Mouse (Mus musculus): ENCODE results near the gene Prkca. TPM values are rescaled to one million over a fixed set of nuclear protein-coding genes. Genes with fewer than 3 reads are reported as not detected.

Prkca gene
- polyA plus RNA-seq, 1 experiment from 2014 or later, result 8.6 TPM

DNA sequence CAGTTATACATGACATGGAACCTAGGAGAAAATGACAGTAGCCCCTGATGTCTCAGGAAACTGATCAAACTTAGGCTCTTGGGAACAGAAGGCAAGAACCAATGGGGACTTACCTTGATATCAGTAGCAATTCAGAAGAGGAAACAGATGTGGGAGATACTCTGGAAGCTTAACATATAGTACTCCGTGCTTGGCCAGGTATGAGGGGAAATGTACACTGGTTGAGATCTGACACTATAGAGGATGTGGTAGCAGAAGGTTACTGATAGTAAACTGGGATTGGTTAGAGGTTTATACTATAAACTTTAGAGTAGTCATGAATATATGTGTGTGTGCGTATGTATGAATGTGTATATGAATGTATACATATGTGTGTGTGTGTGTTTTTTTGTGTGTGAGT is 200.0 kb downstream of the Prkca start:
- H3K36me3 ChIP-seq, result no peaks in the 10 kb centered on the region
- ATAC-seq (ENCODE audit: low FRiP score, low read depth), result no peak
- H3K9ac ChIP-seq, result no peak overlapping the region
- no peak overlapping the region for H3K4me3 ChIP-seq
- peaks cover 34% of the 10 kb centered on the region for H3K4me1 ChIP-seq (replicated peaks)
- H3K9me3 ChIP-seq, result no peaks in the 10 kb centered on the region
- no peak overlapping the region for H3K4me2 ChIP-seq
- WGBS, result 95% methylated on average over 2 of the region's 2 CpGs
- no peak overlapping the region for H3K27ac ChIP-seq (replicated peaks)
- H3K27me3 ChIP-seq, result no peaks in the 10 kb centered on the region

DNA sequence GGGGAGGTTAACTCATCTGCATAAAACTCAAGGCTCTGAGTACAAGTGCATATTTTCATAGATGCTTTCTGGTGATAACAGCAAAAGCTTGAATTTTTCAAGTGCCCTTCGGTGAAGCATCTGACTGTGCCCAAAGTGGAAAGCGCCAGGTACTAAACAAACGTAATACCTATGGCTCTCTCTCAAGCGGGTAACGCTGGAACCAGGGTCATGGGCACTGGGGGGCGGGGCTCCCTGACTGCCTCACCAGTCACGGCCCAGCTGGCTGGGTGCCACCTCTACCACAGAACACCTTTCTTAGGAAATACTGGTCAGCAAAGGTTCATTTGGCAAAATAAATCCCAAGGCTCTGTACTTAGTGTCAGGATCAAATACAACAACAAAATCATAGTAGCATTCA is 203.7 kb downstream of the Prkca start:
- Histone ChIP-seq H3K9ac (no peak overlapping the region), H3K27me3 (no peaks in the 10 kb centered on the region), H3K4me2 (no peak overlapping the region), H3K36me3 (no peaks in the 10 kb centered on the region), H3K27ac (replicated peaks) (0 out of 2 replicates have a peak overlapping the region, but pooled peaks have one; percentile 48), H3K9me3 (no peaks in the 10 kb centered on the region), H3K4me1 (replicated peaks) (peaks cover 18% of the 10 kb centered on the region), H3K4me3 (no peak overlapping the region)
- no peak for ATAC-seq (ENCODE audit: low FRiP score, low read depth)
- WGBS, result 69% methylated on average over 7 of the region's 7 CpGs

DNA sequence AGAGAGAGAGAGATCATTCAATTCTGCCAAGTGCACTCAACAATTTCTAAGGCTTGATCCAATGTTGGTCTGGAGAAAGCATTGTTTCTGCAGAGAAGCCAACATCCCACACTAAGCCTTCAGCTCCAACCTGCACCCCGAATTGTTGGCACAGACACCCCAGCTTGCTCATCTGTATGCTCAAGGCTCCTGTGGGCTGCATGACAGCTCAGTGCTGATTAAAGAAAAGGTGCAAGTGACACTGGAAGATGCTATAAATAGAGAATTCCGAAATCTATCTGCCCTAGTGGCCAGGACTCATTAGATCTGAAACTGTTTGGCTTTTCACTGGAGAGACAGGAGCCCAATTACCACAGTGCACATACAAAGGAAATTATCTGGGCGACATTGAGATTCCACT is 207.4 kb downstream of the Prkca start:
- Histone ChIP-seq H3K27ac (replicated peaks) (peak overlapping the region; percentile 30), H3K9ac (no peak overlapping the region), H3K4me1 (replicated peaks) (peaks cover 16% of the 10 kb centered on the region), H3K4me3 (no peak overlapping the region), H3K36me3 (no peaks in the 10 kb centered on the region), H3K27me3 (no peaks in the 10 kb centered on the region), H3K9me3 (no peaks in the 10 kb centered on the region), H3K4me2 (no peak overlapping the region)
- WGBS, result 49% methylated on average over 3 of the region's 3 CpGs
- ATAC-seq (ENCODE audit: low FRiP score, low read depth), result no peak

DNA sequence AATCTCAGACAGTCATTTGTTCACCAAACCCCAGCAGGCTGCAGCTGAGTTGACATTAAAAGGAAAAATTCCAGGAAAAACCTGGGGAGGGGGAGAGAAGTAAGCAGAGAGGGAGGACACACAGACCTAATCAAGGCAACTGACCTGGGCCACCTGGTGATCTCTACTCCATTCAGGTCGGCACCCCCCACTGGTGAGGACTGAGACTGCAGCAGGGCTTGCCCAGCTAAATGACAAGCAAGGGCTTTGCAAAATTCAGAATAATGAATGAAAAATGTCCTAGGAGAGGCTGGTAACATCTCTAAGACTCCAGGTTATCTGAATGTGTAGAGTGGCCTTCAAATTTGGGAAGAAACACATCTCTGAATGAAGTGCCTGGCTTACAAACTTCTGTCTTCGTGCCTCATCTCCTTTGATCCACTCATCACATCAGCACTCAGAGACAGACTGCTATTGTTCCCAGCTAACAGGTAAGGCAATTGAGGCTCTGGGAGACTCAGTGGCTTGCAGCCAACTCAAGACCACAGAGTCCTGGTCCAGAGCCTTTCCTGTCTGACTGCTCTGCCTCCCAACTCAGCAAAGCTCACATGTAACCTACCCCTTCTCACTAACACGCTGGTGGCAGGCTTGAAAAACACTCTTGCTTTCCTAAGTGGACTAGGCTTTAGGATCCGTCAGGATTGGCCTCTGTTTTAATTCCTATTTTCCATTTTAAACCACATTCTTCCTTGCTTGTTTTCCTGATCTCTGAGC is 208.1 kb downstream of the Prkca start:
- no peak for ATAC-seq (ENCODE audit: low FRiP score, low read depth)
- Histone ChIP-seq H3K36me3 (no peaks in the 10 kb centered on the region), H3K4me3 (no peak overlapping the region), H3K4me2 (no peak overlapping the region), H3K9me3 (no peaks in the 10 kb centered on the region), H3K4me1 (replicated peaks) (peaks cover 13% of the 10 kb centered on the region), H3K27me3 (no peaks in the 10 kb centered on the region), H3K27ac (replicated peaks) (peak overlapping the region; percentile 44; the same call in 1 of the 2 replicates), H3K9ac (no peak overlapping the region)
- WGBS, result 34% methylated on average over 4 of the region's 4 CpGs

DNA sequence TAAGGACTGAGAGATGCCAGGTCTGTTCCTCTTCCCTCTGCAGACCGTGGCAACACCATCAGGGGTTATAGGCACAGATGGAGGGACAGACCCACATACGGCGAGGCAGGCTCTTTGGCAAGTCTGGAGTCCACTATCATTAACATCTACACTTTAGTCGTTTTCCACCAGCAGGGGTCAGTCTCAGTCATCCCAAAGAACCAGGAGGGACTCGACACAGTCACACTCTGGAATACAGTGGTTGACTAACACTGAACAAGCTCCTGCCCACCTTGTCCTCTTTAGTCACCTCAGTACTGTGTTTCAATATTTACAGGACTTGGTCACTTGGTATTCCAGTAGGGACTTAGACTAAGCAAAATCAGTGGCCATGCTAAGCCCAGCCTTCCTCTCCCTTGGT is 215.1 kb downstream of the Prkca start:
- Histone ChIP-seq H3K36me3 (no peaks in the 10 kb centered on the region), H3K9me3 (no peaks in the 10 kb centered on the region), H3K4me2 (no peak overlapping the region), H3K9ac (no peak overlapping the region), H3K27ac (replicated peaks) (no peak overlapping the region), H3K4me3 (no peak overlapping the region), H3K4me1 (replicated peaks) (no peaks in the 10 kb centered on the region), H3K27me3 (no peaks in the 10 kb centered on the region)
- WGBS, result 31% methylated on average over 5 of the region's 5 CpGs
- no peak for ATAC-seq (ENCODE audit: low FRiP score, low read depth)

DNA sequence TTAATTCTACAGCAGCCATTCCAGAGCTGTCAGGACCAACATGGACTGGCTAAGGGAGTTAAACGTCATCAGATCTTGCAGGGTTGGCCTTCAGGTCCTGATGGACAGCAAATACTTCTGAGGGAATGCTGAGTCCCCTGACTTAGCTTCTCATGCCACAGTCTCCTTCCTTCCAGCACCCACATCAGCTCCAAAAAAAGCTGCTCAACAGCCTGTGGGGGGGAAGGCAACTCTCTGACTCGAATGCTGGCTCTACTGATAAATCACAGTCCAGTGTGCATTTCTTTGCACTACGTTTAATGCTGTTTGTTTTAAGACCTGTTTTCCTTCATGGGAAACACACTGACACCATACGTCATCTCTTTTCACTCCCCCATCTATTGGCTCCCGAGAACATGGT is 215.8 kb downstream of the Prkca start:
- Histone ChIP-seq H3K36me3 (no peaks in the 10 kb centered on the region), H3K4me1 (replicated peaks) (no peaks in the 10 kb centered on the region), H3K27me3 (no peaks in the 10 kb centered on the region), H3K9me3 (no peaks in the 10 kb centered on the region), H3K4me3 (no peak overlapping the region), H3K4me2 (no peak overlapping the region), H3K9ac (no peak overlapping the region), H3K27ac (replicated peaks) (no peak overlapping the region)
- 87% methylated on average over 5 of the region's 5 CpGs for WGBS
- no peak for ATAC-seq (ENCODE audit: low FRiP score, low read depth)

DNA sequence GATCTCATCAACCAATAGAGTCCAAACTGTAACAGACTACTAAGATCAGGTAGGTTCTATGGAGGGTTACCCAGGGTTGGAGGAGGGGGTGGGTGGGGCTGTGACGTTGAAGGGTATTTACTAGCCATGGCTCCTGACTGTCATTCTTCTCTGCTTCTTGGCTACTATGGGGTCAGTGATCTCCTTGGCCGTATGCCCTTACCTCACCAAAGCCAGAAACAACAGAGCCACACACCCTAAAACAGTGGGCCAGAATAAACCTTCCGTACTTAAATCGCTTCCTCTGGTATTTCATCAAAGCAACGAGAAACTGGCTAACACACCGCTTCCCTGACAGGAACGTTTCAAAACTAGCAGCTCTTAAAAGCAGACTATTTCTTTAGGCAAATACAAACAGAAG is 221.2 kb downstream of the Prkca start:
- Histone ChIP-seq H3K4me1 (replicated peaks) (no peaks in the 10 kb centered on the region), H3K27me3 (no peaks in the 10 kb centered on the region), H3K36me3 (no peaks in the 10 kb centered on the region), H3K4me3 (no peak overlapping the region), H3K27ac (replicated peaks) (no peak overlapping the region), H3K9ac (no peak overlapping the region), H3K9me3 (no peaks in the 10 kb centered on the region), H3K4me2 (no peak overlapping the region)
- 86% methylated on average over 7 of the region's 7 CpGs for WGBS
- ATAC-seq (ENCODE audit: low FRiP score, low read depth), result no peak

DNA sequence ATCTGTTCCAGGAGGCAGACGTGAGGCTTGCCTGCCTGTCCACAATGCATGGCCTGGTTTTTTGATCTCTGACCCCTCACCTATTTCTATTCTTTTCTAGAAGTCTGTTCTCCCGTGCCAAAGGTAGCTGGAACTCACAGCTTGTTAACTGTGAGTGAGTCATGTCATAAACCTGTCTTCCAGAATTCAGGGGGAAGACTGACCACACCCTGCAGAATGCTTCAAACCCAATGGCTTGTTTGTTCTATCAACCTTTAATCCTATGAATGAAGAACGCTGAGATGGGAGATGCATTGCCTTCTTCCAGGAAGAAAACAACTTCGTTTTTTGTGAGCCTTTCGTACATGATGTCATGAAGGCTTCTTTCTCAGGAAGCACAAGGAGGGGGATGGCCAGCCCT is 223.0 kb downstream of the Prkca start:
- H3K36me3 ChIP-seq, result no peaks in the 10 kb centered on the region
- H3K27ac ChIP-seq (replicated peaks), result no peak overlapping the region
- no peak overlapping the region for H3K4me3 ChIP-seq
- no peak overlapping the region for H3K9ac ChIP-seq
- 78% methylated on average over 5 of the region's 5 CpGs for WGBS
- no peaks in the 10 kb centered on the region for H3K27me3 ChIP-seq
- no peaks in the 10 kb centered on the region for H3K4me1 ChIP-seq (replicated peaks)
- H3K9me3 ChIP-seq, result no peaks in the 10 kb centered on the region
- no peak overlapping the region for H3K4me2 ChIP-seq
- ATAC-seq (ENCODE audit: low FRiP score, low read depth), result no peak

DNA sequence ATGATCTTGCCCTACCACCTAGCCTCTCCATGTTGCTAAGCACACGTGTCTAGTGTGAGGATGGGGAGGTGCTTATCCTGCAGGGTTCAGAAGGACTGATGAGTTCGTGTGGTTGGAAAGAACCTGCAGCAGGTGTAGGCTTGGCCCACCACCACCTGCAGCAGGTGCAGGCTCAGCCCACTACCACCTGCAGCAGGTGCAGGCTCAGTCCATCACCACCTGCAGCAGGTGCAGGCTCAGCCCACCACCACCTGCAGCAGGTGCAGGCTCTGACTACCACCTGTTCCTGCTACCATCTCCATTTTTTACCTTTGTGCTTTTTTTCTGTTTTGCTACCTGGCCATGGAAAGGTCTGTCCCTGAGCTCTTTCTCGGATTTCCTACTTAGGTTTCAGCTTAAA is 223.9 kb downstream of the Prkca start:
- H3K4me2 ChIP-seq, result no peak overlapping the region
- H3K27me3 ChIP-seq, result no peaks in the 10 kb centered on the region
- no peak for ATAC-seq (ENCODE audit: low FRiP score, low read depth)
- no peak overlapping the region for H3K4me3 ChIP-seq
- H3K36me3 ChIP-seq, result no peaks in the 10 kb centered on the region
- H3K4me1 ChIP-seq (replicated peaks), result no peaks in the 10 kb centered on the region
- no peak overlapping the region for H3K27ac ChIP-seq (replicated peaks)
- WGBS, result 83% methylated on average over 3 of the region's 3 CpGs
- H3K9me3 ChIP-seq, result no peaks in the 10 kb centered on the region
- no peak overlapping the region for H3K9ac ChIP-seq

DNA sequence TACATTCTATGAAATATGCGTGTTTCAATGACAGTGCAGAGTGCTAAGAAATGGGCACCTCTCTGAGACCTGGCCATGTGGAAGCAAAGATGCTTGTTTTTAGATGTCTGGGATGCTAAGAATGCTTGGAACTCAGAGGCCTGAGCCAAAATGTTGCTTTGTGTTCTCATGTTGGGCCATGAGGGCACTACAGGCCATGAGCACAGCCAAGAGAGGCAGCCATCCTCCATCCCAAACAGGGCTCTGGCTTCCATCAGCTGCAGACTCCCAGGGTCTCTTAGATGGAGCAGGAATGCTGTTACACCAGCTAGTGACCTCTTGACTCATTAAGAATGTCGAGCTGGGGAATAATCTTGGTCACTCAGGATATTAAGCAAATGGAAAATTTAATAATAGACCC is 224.9 kb downstream of the Prkca start:
- no peak for ATAC-seq (ENCODE audit: low FRiP score, low read depth)
- Histone ChIP-seq H3K9me3 (no peaks in the 10 kb centered on the region), H3K36me3 (no peaks in the 10 kb centered on the region), H3K9ac (no peak overlapping the region), H3K4me2 (no peak overlapping the region), H3K4me3 (no peak overlapping the region), H3K27ac (replicated peaks) (no peak overlapping the region), H3K4me1 (replicated peaks) (no peaks in the 10 kb centered on the region), H3K27me3 (no peaks in the 10 kb centered on the region)
- 80% methylated on average over 2 of the region's 2 CpGs for WGBS

DNA sequence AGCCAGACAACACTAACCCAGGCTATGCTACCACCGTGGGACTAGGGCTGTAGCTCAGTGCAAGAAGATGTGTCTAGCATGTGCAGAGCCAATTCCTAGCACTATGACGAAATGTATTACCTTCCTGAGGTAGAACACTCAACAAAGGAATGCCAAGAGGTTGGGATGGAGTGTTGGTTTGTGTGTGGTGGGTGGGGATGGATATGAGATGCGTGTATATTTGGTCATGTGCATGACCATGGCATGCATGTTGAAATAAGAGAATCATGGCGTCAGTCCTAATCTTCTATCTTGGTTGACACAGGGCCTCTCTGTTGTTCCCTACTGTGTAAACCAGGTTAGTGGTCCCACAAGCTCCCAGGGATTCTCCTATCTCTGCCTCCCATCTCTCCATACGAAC is 225.5 kb downstream of the Prkca start:
- Histone ChIP-seq H3K9me3 (no peaks in the 10 kb centered on the region), H3K36me3 (no peaks in the 10 kb centered on the region), H3K9ac (no peak overlapping the region), H3K4me1 (replicated peaks) (no peaks in the 10 kb centered on the region), H3K27ac (replicated peaks) (no peak overlapping the region), H3K4me2 (no peak overlapping the region), H3K4me3 (no peak overlapping the region), H3K27me3 (no peaks in the 10 kb centered on the region)
- WGBS, result 94% methylated on average over 5 of the region's 5 CpGs
- ATAC-seq (ENCODE audit: low FRiP score, low read depth), result no peak

DNA sequence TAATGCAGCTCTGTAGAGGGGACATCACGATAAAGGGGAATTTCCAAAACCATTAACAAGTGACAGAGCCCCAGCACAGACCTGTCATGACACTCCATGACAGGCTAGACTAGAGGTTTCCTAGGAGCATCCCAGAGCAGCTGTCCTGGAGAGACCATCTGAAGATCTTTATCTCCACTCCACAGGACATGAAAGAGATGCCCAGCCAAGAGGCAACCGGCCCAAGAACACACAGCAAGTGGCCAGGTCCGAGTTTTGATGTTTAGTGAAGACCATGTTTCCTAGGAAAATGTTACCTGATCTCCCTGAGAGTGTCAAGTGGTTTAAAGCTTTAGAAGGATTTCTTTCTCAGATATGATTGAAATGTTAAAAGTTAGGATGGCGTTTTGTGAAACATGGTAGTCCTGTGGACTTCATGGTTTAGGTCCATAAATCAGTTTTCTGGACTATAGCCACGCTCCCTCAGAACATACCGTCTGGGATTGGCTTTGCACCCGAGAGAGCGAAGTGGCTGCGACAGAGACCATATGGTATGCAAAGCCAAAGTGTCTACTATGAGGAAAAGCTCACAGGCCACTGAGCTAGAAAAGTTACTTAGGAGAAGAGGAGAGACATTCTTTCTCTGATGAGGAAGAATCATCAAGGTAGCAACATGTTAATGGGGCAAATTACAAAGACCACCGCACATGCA is 226.2 kb downstream of the Prkca start:
- no peak for ATAC-seq (ENCODE audit: low FRiP score, low read depth)
- H3K4me3 ChIP-seq, result no peak overlapping the region
- no peak overlapping the region for H3K4me2 ChIP-seq
- no peaks in the 10 kb centered on the region for H3K9me3 ChIP-seq
- whole genome bisulfite sequencing, result 81% methylated on average over 10 of the region's 10 CpGs
- H3K27me3 ChIP-seq, result no peaks in the 10 kb centered on the region
- H3K4me1 ChIP-seq (replicated peaks), result no peaks in the 10 kb centered on the region
- H3K9ac ChIP-seq, result no peak overlapping the region
- H3K27ac ChIP-seq (replicated peaks), result no peak overlapping the region
- H3K36me3 ChIP-seq, result no peaks in the 10 kb centered on the region
